Mouse (Mus musculus): ENCODE results near the gene Gng3.

GRCm38 (mm10) chr19:8817001-8817400, 22.0 kb downstream of the Gng3 start:
- TF ChIP-seq CTCF (IDR thresholded peaks at IDR 0.05; ENCODE audit: control insufficient read depth, insufficient read depth, insufficient read length) (no peak), USF1 (IDR thresholded peaks at IDR 0.05; ENCODE audit: low read depth) (no peak), MAX (IDR thresholded peaks at IDR 0.05) (no peak), MYOD1 (IDR thresholded peaks at IDR 0.05; ENCODE audit: control insufficient read depth, insufficient read length, low read depth) (no peak), FOSL1 (IDR thresholded peaks at IDR 0.05; ENCODE audit: insufficient read depth, low read length, poor library complexity, severe bottlenecking) (no peak), CEBPB (IDR thresholded peaks at IDR 0.05; ENCODE audit: low read depth) (no peak), MYOG (IDR thresholded peaks at IDR 0.05; ENCODE audit: control insufficient read depth, extremely low read depth, insufficient read length) (no peak)

All from C2C12 (cell line).